Mouse (Mus musculus) limb, embryonic 11.5 days (tissue): ENCODE measurements around the gene Abcf3. TPM values are rescaled to one million over a fixed set of nuclear protein-coding genes. Genes with fewer than 3 reads are reported as not detected.

Experiments used
- ATAC-seq: fragments of 200-750 bp; cut with Nextera tagmentation; 2 replicates; pipeline ENCODE4 v1.8.0; 2017; ENCODE audit warnings: low read depth; ENCODE audit not compliant: insufficient number of reproducible peaks, low FRiP score, low TSS enrichment
- DNase-seq: peaks from one replicate; pipeline ENCODE4 v3.0.0-alpha.2; 2015; ENCODE audit warnings: low spot score
- H3K27ac ChIP-seq: fragments of 300-500 bp; sonication (generic); replicated peaks from 2 replicates; pipeline ENCODE4 v1.5.1; 2014; ENCODE audit warnings: low read depth, mild to moderate bottlenecking, low read length
- H3K27me3 ChIP-seq: fragments of 300-500 bp; sonication (generic); 2 replicates; pipeline ENCODE4 v1.6.1; 2014; ENCODE audit warnings: mild to moderate bottlenecking, low read length, mixed read lengths; ENCODE audit not compliant: control insufficient read depth, insufficient read depth
- H3K36me3 ChIP-seq: fragments of 300-500 bp; sonication (generic); 2 replicates; pipeline ENCODE4 v1.6.1; 2014; ENCODE audit warnings: mild to moderate bottlenecking, low read length, moderate library complexity, mixed read lengths; ENCODE audit not compliant: control insufficient read depth, insufficient read depth
- H3K4me1 ChIP-seq: fragments of 300-500 bp; sonication (generic); 2 replicates; pipeline ENCODE4 v1.6.1; 2014; ENCODE audit warnings: low read length, mixed read lengths; ENCODE audit not compliant: control insufficient read depth, insufficient read depth
- H3K4me2 ChIP-seq: fragments of 300-500 bp; sonication (generic); 2 replicates; pipeline ENCODE4 v1.6.1; 2014; ENCODE audit warnings: low read depth, mild to moderate bottlenecking, moderate library complexity; ENCODE audit not compliant: severe bottlenecking
- H3K4me3 ChIP-seq: fragments of 300-500 bp; sonication (generic); 2 replicates; pipeline ENCODE4 v1.5.1; 2014; ENCODE audit warnings: low read depth, low read length
- H3K9ac ChIP-seq: fragments of 300-500 bp; sonication (generic); 2 replicates; pipeline ENCODE4 v1.6.1; 2014; ENCODE audit warnings: mild to moderate bottlenecking, low read length
- H3K9me3 ChIP-seq: fragments of 300-500 bp; sonication (generic); 2 replicates; pipeline ENCODE4 v1.6.1; 2016; ENCODE audit warnings: low read length; ENCODE audit not compliant: control insufficient read depth
- WGBS: fragments of 180-500 bp; shearing (Covaris S2); extraction: QIAGEN DNeasy Blood & Tissue Kit; methylation state at CpG from one replicate; pipeline ENCODE4 v1.1.7; 2014; 5-methylcytosine and 5-hydroxymethylcytosine counted together
- microRNA counts: library from miRNA; unstranded; fragments of <30 nt; microRNA quantifications from one replicate; lab custom pipeline; 2016
- microRNA-seq: library from miRNA; unstranded; fragments of <30 nt; microRNA quantifications from one replicate; pipeline ENCODE4, GENCODE M21; 2016
- polyA plus RNA-seq: library from polyadenylated mRNA; unstranded; fragments of >200 nt; fragmentation: Nextera tagmentation; extraction: Ambion mirVana; gene quantifications from 2 replicates; pipeline ENCODE4 v1.2.1, GENCODE M21; 2014

Gene Abcf3
- polyA plus RNA-seq, 1 experiment from 2014 or later = 52.6 TPM

DNA sequence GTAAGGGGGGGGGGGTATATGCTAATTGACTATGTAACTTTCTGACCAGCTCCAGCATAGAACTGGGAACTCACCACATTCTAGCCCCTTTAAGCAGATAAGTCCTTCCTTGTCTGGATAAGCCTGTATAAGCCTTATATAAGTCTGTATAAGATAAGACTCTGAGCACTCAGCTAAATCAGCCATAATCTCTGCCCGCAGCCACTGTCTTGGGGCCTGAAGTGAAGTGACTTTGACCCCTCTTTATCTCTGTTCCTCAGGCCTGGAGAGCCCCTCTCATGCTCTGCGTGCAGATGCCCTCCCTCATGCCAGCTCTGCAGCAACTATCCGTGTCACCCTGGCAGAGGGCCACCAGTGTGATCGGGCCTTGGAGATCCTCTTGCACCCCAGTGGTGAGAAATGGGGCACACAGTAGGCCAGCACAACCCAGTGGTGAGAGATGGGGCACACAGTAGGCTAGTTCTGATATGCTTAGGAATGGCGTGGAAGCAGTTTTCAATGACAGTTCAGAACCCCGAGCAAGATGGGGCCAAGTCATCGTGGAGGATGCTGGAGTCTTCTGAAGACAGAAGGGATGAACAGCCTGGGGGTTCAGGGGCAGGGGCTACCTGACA, 46.8 kb downstream of the Abcf3 start:
- H3K4me2 ChIP-seq = no peak overlapping the region
- H3K9ac ChIP-seq = no peak overlapping the region
- no peaks in the 10 kb centered on the region for H3K36me3 ChIP-seq
- no peaks in the 10 kb centered on the region for H3K9me3 ChIP-seq
- WGBS = 88% methylated on average over 7 of the region's 7 CpGs
- peaks cover 28% of the 10 kb centered on the region for H3K27me3 ChIP-seq
- no peak overlapping the region for H3K27ac ChIP-seq
- ATAC-seq (no peak), DNase-seq (no peak)
- peaks cover 13% of the 10 kb centered on the region; the same call in 1 of the 2 replicates for H3K4me1 ChIP-seq
- H3K4me3 ChIP-seq = no peak overlapping the region

DNA sequence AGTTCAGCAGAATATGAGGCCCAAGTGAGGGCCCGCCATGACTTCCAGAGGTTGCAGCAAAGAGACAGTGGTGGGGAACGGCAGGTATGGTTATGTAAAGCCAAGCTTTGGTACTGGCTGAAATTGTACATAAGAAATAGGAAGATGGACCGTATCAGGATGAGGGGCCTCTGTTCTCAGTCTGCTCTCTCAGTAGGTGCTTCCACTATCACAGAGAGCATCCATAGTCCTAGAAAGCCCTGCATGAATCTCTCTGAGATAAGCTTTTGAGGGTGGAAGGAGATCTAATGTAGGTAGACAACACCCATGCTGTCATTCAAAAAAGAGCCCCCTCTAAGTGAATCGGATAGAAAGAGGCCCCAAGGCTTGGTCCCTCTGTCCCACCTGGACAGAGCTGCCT, 47.4 kb downstream of the Abcf3 start:
- Histone ChIP-seq H3K4me2 (no peak overlapping the region), H3K27ac (no peak overlapping the region), H3K4me1 (peaks cover 7% of the 10 kb centered on the region; the same call in 1 of the 2 replicates), H3K9ac (no peak overlapping the region), H3K36me3 (no peaks in the 10 kb centered on the region), H3K4me3 (no peak overlapping the region), H3K27me3 (peaks cover 22% of the 10 kb centered on the region), H3K9me3 (no peaks in the 10 kb centered on the region)
- DNase-seq (no peak), ATAC-seq (no peak)
- 81% methylated on average over 4 of the region's 4 CpGs for WGBS

GRCm38 (mm10) chr16:20596687-20597441, 48.5 kb downstream of the Abcf3 start:
- H3K27me3 ChIP-seq = peaks cover 11% of the 10 kb centered on the region
- H3K9me3 ChIP-seq = no peaks in the 10 kb centered on the region
- no peak overlapping the region for H3K4me2 ChIP-seq
- H3K4me3 ChIP-seq = no peak overlapping the region
- H3K27ac ChIP-seq = no peak overlapping the region
- 53% methylated on average over 7 of the region's 7 CpGs for WGBS
- no peak overlapping the region for H3K9ac ChIP-seq
- no peaks in the 10 kb centered on the region for H3K36me3 ChIP-seq
- DNase-seq (no peak), ATAC-seq (no peak)
- no peaks in the 10 kb centered on the region for H3K4me1 ChIP-seq

DNA sequence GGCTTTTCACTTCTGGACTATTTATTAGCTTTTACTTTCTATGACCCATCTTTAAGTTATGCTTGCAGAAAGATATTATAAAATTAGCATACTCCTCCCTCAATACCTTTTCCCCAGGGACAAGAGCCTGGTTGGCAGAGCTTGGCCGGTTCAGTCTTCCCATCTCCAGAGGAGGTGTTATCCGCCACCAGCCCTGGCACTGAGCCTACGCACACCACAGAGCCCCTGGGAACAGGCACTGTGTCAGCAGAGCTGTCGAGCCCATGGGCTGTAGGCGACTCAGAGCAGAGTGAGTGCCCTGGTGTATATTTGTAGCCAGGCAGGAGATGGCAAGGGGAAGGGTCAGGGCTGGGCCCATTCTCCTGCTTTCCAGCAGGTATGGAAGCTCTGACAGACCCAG, 52.1 kb downstream of the Abcf3 start:
- no peak for ATAC-seq
- WGBS = 81% methylated on average over 5 of the region's 5 CpGs
- H3K4me3 ChIP-seq = no peak overlapping the region
- DNase-seq = no peak
- no peak overlapping the region for H3K9ac ChIP-seq
- H3K36me3 ChIP-seq = no peaks in the 10 kb centered on the region
- H3K27me3 ChIP-seq = no peaks in the 10 kb centered on the region
- no peaks in the 10 kb centered on the region for H3K9me3 ChIP-seq
- H3K4me1 ChIP-seq = no peaks in the 10 kb centered on the region
- H3K4me2 ChIP-seq = no peak overlapping the region
- no peak overlapping the region for H3K27ac ChIP-seq

- DNase-seq = no peak
- WGBS = 87% methylated on average over 9 of the region's 9 CpGs
- Histone ChIP-seq H3K27ac (no peak overlapping the region), H3K4me1 (peaks cover 2% of the 10 kb centered on the region; the same call in 1 of the 2 replicates), H3K9ac (no peak overlapping the region), H3K9me3 (no peaks in the 10 kb centered on the region), H3K4me3 (no peak overlapping the region), H3K4me2 (no peak overlapping the region), H3K27me3 (no peaks in the 10 kb centered on the region), H3K36me3 (peaks cover 8% of the 10 kb centered on the region; the same call in 1 of the 2 replicates)
- no peak for ATAC-seq
Measured at GRCm38 (mm10) chr16:20604705-20605104, 56.3 kb downstream of the Abcf3 start.

GRCm38 (mm10) chr16:20610501-20611356, 62.4 kb downstream of the Abcf3 start:
- Histone ChIP-seq H3K4me1 (peaks cover 3% of the 10 kb centered on the region; the same call in 1 of the 2 replicates), H3K9me3 (no peaks in the 10 kb centered on the region), H3K4me3 (peak overlapping the region; percentile 68), H3K27ac (peak overlapping the region; percentile 60; the same call in 1 of the 2 replicates), H3K27me3 (no peaks in the 10 kb centered on the region), H3K4me2 (peak overlapping the region; percentile 87), H3K36me3 (peaks cover 8% of the 10 kb centered on the region; the same call in 1 of the 2 replicates), H3K9ac (peak overlapping the region; percentile 88)
- DNase-seq (peak; percentile 89), ATAC-seq (peak; percentile 56; the same call in 1 of the 2 replicates)
- WGBS = under 1% methylated on average over 28 of the region's 28 CpGs

MicroRNA genes within 50 kb of the gene (microRNA counts, 519-probe panel; counts per million panel counts)
- 4,079 counts per million, percentile 60 among the panel's probes with 10 or more counts for microRNA mmu-miR-1224 (lab: Ali Mortazavi, UCI)

Small RNAs within 50 kb of the gene (microRNA-seq; reads per million reads assigned to microRNA genes)
- gene Mir1224 = not detected

Other genes with a start within 250 kb of the Abcf3 start
- 109 TPM in 2 replicates for gene Parl, start 246.2 kb upstream of the Abcf3 start, polyA plus RNA-seq
- not detected in 2 replicates for gene Cyp2ab1, start 223.2 kb upstream of the Abcf3 start, polyA plus RNA-seq
- 46.1 and 54.5 TPM in 2 replicates for gene Abcc5, start 122.2 kb upstream of the Abcf3 start, polyA plus RNA-seq
- gene Eif2b5, start 49.8 kb upstream of the Abcf3 start, polyA plus RNA-seq = 143 and 151 TPM in 2 replicates
- 40.4 and 46.2 TPM in 2 replicates for gene Dvl3, start 31.6 kb upstream of the Abcf3 start, polyA plus RNA-seq
- 597 and 631 TPM in 2 replicates for gene Ap2m1, start 13.1 kb upstream of the Abcf3 start, polyA plus RNA-seq
- gene Vwa5b2, start 40.9 kb downstream of the Abcf3 start, polyA plus RNA-seq = 0.23 and 0.55 TPM in 2 replicates
- 33.8 and 42.1 TPM in 2 replicates for gene Eef1akmt4, start 63.0 kb downstream of the Abcf3 start, polyA plus RNA-seq
- not detected in 2 replicates for gene Gm49333, start 63.0 kb downstream of the Abcf3 start, polyA plus RNA-seq
- gene Alg3, start 63.2 kb downstream of the Abcf3 start, polyA plus RNA-seq = 53.4 and 55.4 TPM in 2 replicates
- 0.87 and 1.2 TPM in 2 replicates for gene Camk2n2, start 72.7 kb downstream of the Abcf3 start, polyA plus RNA-seq
- 3.0 and 3.4 TPM in 2 replicates for gene Ece2, start 81.3 kb downstream of the Abcf3 start, polyA plus RNA-seq
- 480 and 491 TPM in 2 replicates for gene Psmd2, start 103.1 kb downstream of the Abcf3 start, polyA plus RNA-seq
- 170 and 190 TPM in 2 replicates for gene Eif4g1, start 119.7 kb downstream of the Abcf3 start, polyA plus RNA-seq
- 3.5 and 4.1 TPM in 2 replicates for gene Fam131a, start 144.7 kb downstream of the Abcf3 start, polyA plus RNA-seq
- gene Polr2h, start 169.1 kb downstream of the Abcf3 start, polyA plus RNA-seq = 136 and 140 TPM in 2 replicates
- 21.0 and 23.1 TPM in 2 replicates for gene Clcn2, start 169.2 kb downstream of the Abcf3 start, polyA plus RNA-seq
- gene Chrd, start 184.6 kb downstream of the Abcf3 start, polyA plus RNA-seq = 2.0 and 3.4 TPM in 2 replicates
- 0.28 and 0.71 TPM in 2 replicates for gene Thpo, start 185.9 kb downstream of the Abcf3 start, polyA plus RNA-seq